Mouse (Mus musculus) intestine, embryonic 15.5 days (tissue): ENCODE results near the gene Hs6st1. TPM values are rescaled to one million over a fixed set of nuclear protein-coding genes. Genes with fewer than 3 reads are reported as not detected.

Experiments used
- ATAC-seq: fragments of 200-750 bp; cut with Nextera tagmentation; 2 replicates; pipeline ENCODE4 v1.8.0; 2017; ENCODE audit warnings: moderate TSS enrichment, moderate library complexity
- H3K27ac ChIP-seq: fragments of 300-500 bp; sonication (generic); 2 replicates; pipeline ENCODE4 v1.5.1; 2015; ENCODE audit warnings: mild to moderate bottlenecking, inconsistent platforms
- H3K27me3 ChIP-seq: fragments of 300-500 bp; sonication (generic); replicated peaks from 2 replicates; pipeline ENCODE4 v1.6.1; 2015; ENCODE audit warnings: inconsistent platforms
- H3K36me3 ChIP-seq: fragments of 300-500 bp; sonication (generic); 2 replicates; pipeline ENCODE4 v1.6.1; 2015; ENCODE audit warnings: inconsistent platforms
- H3K4me1 ChIP-seq: fragments of 300-500 bp; sonication (generic); replicated peaks from 2 replicates; pipeline ENCODE4 v1.6.1; 2015; ENCODE audit warnings: inconsistent platforms
- H3K4me2 ChIP-seq: fragments of 300-500 bp; sonication (generic); replicated peaks from 2 replicates; pipeline ENCODE4 v1.6.1; 2015; ENCODE audit warnings: mild to moderate bottlenecking, inconsistent platforms
- H3K4me3 ChIP-seq: fragments of 300-500 bp; sonication (generic); replicated peaks from 2 replicates; pipeline ENCODE4 v1.5.1; 2015; ENCODE audit warnings: inconsistent platforms
- H3K9ac ChIP-seq: fragments of 300-500 bp; sonication (generic); 2 replicates; pipeline ENCODE4 v1.6.1; 2015; ENCODE audit warnings: inconsistent platforms
- H3K9me3 ChIP-seq: fragments of 300-500 bp; sonication (generic); 2 replicates; pipeline ENCODE4 v1.6.1; 2016; ENCODE audit warnings: inconsistent platforms
- WGBS: fragments of 180-500 bp; shearing (Covaris S2); methylation state at CpG from one replicate; pipeline ENCODE4 v1.1.7; 2015; 5-methylcytosine and 5-hydroxymethylcytosine counted together
- polyA plus RNA-seq: library from polyadenylated mRNA; unstranded; fragments of >200 nt; fragmentation: Nextera tagmentation; extraction: Ambion mirVana; gene quantifications from 2 replicates; pipeline ENCODE4 v1.2.1, GENCODE M21; 2015

Gene Hs6st1
- polyA plus RNA-seq, 1 experiment from 2014 or later, result 10.6 TPM

DNA sequence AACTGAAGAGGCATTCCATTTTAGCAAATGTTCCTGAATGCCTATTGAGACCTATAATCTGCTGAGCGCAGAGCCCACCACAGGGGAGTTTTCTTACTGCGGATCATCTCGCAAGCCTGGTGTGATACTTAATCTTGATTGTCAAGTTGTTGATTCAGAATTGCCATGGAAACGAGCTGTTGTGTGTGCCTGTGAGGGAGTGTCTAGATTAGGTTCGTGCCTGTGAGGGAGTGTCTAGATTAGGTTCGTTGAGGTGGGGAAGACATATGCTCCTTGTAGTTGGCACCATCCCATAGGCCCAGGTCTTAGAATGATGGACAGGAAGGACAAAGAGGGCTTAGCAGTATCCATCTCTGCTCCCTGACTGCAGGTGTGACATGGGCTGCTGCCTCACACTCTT lies 23.0 kb downstream of the Hs6st1 start:
- H3K36me3 ChIP-seq, result 0 out of 2 replicates have a peak, but pooled peaks cover 2% of the 10 kb centered on the region
- WGBS, result 70% methylated on average over 6 of the region's 6 CpGs
- H3K9me3 ChIP-seq, result no peaks in the 10 kb centered on the region
- H3K27me3 ChIP-seq, result no peaks in the 10 kb centered on the region
- H3K4me2 ChIP-seq, result no peak overlapping the region
- peaks cover 47% of the 10 kb centered on the region for H3K4me1 ChIP-seq
- H3K4me3 ChIP-seq, result no peak overlapping the region
- ATAC-seq, result peak; percentile 22; the same call in 1 of the 2 replicates
- no peak overlapping the region for H3K9ac ChIP-seq
- H3K27ac ChIP-seq, result no peak overlapping the region

DNA sequence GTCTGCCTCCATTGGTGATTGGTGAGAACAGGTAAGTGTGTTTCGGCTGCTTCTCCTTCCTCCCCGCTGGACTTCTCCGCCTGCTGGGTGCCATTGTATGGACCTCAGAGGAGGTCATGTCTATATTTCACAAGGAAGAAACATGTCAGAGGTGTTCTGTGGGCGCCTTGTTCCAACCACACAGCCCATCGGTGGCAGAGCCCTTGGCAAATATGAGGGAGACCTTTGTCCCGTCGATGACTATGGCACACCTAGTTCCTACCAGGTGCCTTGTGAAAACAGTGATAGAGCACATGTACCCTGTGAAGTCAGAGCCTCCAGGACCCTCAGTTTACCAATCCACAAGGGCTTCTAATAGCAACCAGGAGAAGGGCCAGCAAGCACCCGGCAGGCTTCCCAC lies 25.5 kb downstream of the Hs6st1 start:
- no peak overlapping the region for H3K27ac ChIP-seq
- 88% methylated on average over 8 of the region's 8 CpGs for WGBS
- H3K9me3 ChIP-seq, result no peaks in the 10 kb centered on the region

DNA sequence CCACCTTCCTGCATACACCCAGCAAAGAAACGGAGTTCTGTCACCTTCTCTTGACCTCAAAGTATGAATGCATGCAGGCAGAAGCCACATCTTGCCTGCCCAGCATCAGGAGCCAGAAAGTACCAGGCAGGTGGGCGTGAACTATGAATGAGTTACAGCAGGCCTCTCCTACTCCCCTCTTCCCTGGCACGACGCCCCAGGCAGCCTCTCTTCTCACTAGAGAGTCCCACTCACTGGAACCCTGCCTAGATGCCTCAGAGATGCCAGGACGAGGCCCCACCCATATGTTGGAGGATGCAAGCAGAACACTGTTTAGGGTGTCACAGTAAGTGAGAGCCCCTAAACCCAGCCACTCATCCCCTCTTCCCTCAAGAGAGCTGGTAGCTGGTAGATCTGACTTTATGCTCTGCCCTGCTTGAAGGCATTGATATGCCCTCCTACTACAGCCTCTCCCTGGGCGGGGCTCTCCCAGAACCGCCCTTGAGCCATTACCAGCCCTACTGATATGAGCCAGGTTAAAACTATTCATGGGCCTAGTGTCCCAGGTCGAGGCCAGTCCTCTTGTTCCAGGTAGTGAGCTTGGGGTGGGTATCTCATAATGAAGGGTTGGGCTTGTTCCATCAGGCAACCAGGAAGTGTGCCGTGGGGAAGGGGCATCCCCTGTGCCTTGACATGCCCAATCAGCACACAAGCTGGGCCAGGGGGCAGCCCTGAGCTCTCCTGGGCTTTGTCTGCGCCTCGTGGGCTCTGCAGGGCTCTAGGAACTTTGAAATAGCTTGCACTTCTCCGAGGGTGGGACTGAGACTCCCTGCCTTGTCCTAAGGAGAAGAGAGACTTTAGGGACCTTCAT lies 27.4 kb downstream of the Hs6st1 start:
- peak; percentile 75 for ATAC-seq
- no peaks in the 10 kb centered on the region for H3K9me3 ChIP-seq
- H3K4me3 ChIP-seq, result no peak overlapping the region
- H3K4me1 ChIP-seq, result peaks cover 16% of the 10 kb centered on the region
- no peak overlapping the region for H3K9ac ChIP-seq
- H3K27me3 ChIP-seq, result no peaks in the 10 kb centered on the region
- H3K4me2 ChIP-seq, result no peak overlapping the region
- no peak overlapping the region for H3K27ac ChIP-seq
- 71% methylated on average over 12 of the region's 12 CpGs for WGBS
- 0 out of 2 replicates have a peak, but pooled peaks cover 2% of the 10 kb centered on the region for H3K36me3 ChIP-seq

More for the DNA sequence above, 25.5 kb downstream of the Hs6st1 start:
- no peaks in the 10 kb centered on the region for H3K27me3 ChIP-seq
- peaks cover 35% of the 10 kb centered on the region for H3K4me1 ChIP-seq
- ATAC-seq, result no peak
- 0 out of 2 replicates have a peak, but pooled peaks cover 2% of the 10 kb centered on the region for H3K36me3 ChIP-seq
- H3K4me2 ChIP-seq, result no peak overlapping the region
- H3K4me3 ChIP-seq, result no peak overlapping the region
- H3K9ac ChIP-seq, result no peak overlapping the region

DNA sequence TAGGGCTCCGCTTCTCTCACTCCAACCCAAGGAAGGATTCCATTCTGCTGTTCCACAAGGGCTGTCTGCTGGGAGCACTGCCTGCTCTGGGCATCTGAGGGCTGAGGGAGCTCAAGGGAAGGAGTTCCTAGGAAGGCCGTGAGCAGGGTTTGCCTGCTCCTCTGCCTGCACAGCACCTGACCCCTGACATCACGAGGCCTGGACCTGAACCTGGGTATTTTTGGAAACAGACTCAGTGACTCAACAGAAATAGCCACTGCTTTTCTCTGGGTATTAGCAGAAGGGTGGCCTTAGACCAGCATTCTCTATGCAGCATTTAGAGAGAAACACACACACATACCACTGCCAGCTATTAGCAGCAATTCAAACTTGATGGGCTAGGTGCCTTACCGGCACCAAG lies 30.2 kb downstream of the Hs6st1 start:
- Histone ChIP-seq H3K9ac (no peak overlapping the region), H3K9me3 (no peaks in the 10 kb centered on the region), H3K4me3 (no peak overlapping the region), H3K27ac (no peak overlapping the region), H3K4me2 (no peak overlapping the region), H3K36me3 (peaks cover 9% of the 10 kb centered on the region; the same call in 1 of the 2 replicates), H3K4me1 (peaks cover 13% of the 10 kb centered on the region), H3K27me3 (no peaks in the 10 kb centered on the region)
- WGBS, result 89% methylated on average over 4 of the region's 4 CpGs
- no peak for ATAC-seq

DNA sequence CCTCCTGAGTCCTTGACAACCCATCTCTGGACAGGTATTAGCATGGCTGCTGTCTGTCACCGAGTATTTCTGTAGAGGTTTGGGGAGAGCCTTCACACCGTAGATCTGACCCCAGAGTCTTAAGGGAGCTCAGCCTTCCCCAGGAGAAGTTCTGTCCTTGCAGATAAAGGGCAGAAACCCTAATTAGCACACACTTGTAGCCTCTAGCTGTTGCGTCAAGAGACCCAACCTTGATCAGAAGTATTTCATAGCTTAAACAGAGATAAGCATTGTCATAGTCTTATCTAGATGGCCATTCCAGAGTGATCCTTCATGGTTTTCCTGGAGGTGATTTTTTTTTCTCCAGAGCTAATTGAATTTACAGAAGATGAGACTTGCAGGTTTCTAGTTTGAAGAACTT lies 32.2 kb downstream of the Hs6st1 start:
- no peak for ATAC-seq
- Histone ChIP-seq H3K9me3 (no peaks in the 10 kb centered on the region), H3K27me3 (no peaks in the 10 kb centered on the region), H3K27ac (no peak overlapping the region), H3K9ac (no peak overlapping the region), H3K4me1 (peaks cover 8% of the 10 kb centered on the region), H3K36me3 (peaks cover 25% of the 10 kb centered on the region), H3K4me3 (no peak overlapping the region), H3K4me2 (no peak overlapping the region)
- 79% methylated on average over 3 of the region's 3 CpGs for WGBS

DNA sequence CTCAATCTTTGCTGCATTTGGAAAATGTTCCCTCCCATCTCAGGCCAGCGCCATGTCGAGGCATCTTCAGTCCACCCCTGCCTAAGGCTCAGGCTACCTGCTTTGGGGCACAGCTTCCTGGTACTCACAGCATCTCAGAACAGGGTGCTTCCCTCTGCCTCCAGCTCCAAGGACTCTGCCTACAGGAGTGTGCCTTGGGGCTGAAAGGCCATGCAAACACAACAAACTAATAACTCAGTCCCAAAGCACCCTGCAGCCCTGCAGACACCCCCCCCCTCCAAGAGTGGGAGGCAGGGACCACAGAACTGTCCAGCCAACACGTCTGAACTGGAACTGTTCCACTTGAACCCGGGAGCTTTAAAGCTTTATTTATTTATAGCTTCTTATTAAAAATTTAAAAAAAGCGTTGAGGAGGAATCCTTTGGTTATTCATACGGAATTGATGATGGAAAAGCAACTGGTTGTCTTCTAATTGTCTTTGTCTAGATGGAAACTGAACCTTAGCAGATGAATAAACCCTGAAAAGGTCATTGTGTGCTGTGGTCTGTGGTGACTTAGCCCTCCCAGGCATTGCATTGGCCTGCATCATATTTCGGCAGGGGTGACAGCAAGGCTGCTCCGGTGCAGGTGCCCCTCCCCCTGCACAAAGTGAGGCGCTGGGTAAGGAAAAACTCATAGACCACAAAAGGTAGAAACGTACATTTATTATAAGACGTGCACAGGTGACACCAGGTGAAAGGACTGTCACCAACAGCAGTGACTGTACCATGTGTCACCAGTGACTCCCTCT lies 37.9 kb downstream of the Hs6st1 start:
- Histone ChIP-seq H3K9me3 (no peaks in the 10 kb centered on the region), H3K4me2 (no peak overlapping the region), H3K4me1 (no peaks in the 10 kb centered on the region), H3K9ac (no peak overlapping the region), H3K36me3 (peaks cover 34% of the 10 kb centered on the region), H3K27ac (no peak overlapping the region), H3K4me3 (no peak overlapping the region), H3K27me3 (no peaks in the 10 kb centered on the region)
- WGBS, result 83% methylated on average over 11 of the region's 11 CpGs
- no peak for ATAC-seq

DNA sequence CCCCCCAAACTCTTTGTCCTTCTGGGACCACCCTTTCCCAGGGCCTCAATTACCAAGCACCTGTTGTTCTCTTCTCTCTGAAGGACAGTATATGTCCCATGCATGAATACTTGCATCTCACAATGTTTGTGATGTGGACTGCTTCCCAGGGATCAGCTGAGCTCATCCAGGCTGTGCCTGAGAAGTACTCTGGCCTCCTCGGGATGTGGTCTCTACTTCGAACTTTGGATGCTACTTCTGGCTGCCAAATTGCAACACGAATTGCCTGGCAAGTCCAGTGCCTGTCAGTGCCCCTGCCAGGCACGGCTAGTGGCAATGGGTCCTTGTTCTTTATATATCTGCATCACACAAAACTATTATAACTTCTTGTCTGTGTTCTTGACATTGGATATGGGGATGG lies 41.8 kb downstream of the Hs6st1 start:
- Histone ChIP-seq H3K27ac (no peak overlapping the region), H3K4me3 (no peak overlapping the region), H3K36me3 (peaks cover 13% of the 10 kb centered on the region; the same call in 1 of the 2 replicates), H3K9me3 (no peaks in the 10 kb centered on the region), H3K4me1 (no peaks in the 10 kb centered on the region), H3K4me2 (no peak overlapping the region), H3K9ac (no peak overlapping the region), H3K27me3 (no peaks in the 10 kb centered on the region)
- no peak for ATAC-seq
- WGBS, result 91% methylated on average over 4 of the region's 4 CpGs

DNA sequence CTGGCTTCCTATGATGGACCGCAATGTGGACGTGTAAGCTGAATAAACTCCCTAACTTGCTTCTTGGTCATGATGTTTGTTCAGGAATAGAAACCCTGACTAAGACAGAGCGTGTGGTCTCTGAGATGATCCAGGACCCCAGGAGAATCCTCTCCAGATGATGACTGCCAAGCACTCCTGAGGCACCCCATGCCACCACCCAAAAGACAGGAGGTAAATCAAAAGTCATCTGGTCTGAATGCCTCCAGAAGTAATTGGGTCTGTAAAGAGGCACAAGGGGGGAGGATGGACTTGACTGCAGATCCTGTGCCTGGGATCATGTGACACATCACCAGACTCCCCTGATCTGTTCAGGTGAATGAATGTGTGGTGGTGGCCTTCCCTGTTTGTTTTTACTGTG lies 44.5 kb downstream of the Hs6st1 start:
- no peaks in the 10 kb centered on the region for H3K36me3 ChIP-seq
- no peaks in the 10 kb centered on the region for H3K9me3 ChIP-seq
- no peak overlapping the region for H3K4me3 ChIP-seq
- ATAC-seq, result no peak
- WGBS, result 85% methylated on average over 3 of the region's 3 CpGs
- no peak overlapping the region for H3K27ac ChIP-seq
- H3K9ac ChIP-seq, result no peak overlapping the region
- no peak overlapping the region for H3K4me2 ChIP-seq
- no peaks in the 10 kb centered on the region for H3K27me3 ChIP-seq
- H3K4me1 ChIP-seq, result no peaks in the 10 kb centered on the region

DNA sequence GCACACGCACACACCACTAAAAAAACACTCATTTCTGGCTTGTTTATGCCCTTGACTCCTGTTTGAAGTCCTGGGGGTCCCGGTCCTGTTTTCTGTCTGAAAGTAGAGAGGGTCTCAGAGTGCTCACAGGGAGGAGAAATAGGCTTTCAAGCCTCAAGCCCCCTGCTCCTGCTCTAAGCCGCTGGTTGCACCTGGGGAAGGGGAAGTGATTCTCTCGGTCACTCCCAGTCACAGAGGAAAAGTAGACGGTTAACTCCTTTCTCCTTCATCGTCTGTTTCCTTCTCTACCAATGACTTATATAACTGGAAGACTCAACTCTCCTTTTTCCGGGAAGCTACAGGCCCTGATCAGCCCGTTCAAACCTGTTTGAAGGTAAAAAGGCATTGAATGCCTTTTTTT lies 45.5 kb downstream of the Hs6st1 start:
- no peak for ATAC-seq
- Histone ChIP-seq H3K27me3 (no peaks in the 10 kb centered on the region), H3K9me3 (no peaks in the 10 kb centered on the region), H3K4me3 (no peak overlapping the region), H3K9ac (no peak overlapping the region), H3K4me2 (no peak overlapping the region), H3K4me1 (no peaks in the 10 kb centered on the region), H3K36me3 (no peaks in the 10 kb centered on the region), H3K27ac (no peak overlapping the region)
- WGBS, result 69% methylated on average over 8 of the region's 8 CpGs

DNA sequence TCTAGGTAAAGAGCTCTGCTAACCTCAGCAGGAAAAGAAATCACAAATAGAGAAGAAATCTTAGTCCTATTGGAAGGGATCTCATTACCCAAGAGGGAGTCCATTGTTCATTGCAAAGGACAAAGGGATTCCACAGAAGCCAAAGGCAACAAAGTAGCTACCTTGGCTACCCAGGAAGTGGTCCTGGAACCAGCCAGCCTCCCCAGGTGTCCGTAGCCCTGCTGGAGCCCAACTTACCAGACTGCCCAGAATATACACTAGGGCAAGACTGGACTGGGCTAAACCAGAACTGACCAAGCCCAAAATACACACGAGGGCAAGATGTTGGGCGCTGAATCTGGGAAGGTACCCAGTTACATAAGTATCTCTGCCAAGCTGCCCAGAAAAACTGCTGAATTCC lies 46.6 kb downstream of the Hs6st1 start:
- H3K27me3 ChIP-seq, result no peaks in the 10 kb centered on the region
- ATAC-seq, result no peak
- H3K9ac ChIP-seq, result no peak overlapping the region
- no peak overlapping the region for H3K4me3 ChIP-seq
- H3K4me2 ChIP-seq, result no peak overlapping the region
- H3K9me3 ChIP-seq, result no peaks in the 10 kb centered on the region
- WGBS, result 90% methylated on average over 3 of the region's 3 CpGs
- no peaks in the 10 kb centered on the region for H3K36me3 ChIP-seq
- H3K4me1 ChIP-seq, result no peaks in the 10 kb centered on the region
- no peak overlapping the region for H3K27ac ChIP-seq

DNA sequence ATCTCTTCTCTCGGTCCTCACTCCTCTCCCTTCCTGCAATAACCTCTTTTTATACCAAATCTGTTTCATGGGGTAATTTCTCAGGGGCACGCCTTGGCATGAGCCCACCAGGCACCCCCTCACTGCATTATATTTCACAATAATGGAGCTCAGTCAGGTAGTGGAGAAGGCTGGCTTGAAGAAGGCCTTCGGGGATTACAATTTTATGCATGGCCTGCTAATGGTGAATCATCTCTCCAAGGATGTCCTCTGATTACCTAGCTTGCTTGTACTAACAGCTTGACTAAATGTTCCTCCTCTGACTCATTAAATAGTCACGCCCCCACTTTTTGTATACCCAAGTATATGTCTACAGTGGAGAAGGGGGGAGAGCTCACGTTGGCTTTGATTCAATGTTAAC lies 48.3 kb downstream of the Hs6st1 start:
- WGBS, result 70% methylated on average over 5 of the region's 5 CpGs
- no peak for ATAC-seq
- Histone ChIP-seq H3K4me3 (no peak overlapping the region), H3K4me1 (no peaks in the 10 kb centered on the region), H3K36me3 (no peaks in the 10 kb centered on the region), H3K9me3 (no peaks in the 10 kb centered on the region), H3K27me3 (no peaks in the 10 kb centered on the region), H3K27ac (no peak overlapping the region), H3K4me2 (no peak overlapping the region), H3K9ac (no peak overlapping the region)

DNA sequence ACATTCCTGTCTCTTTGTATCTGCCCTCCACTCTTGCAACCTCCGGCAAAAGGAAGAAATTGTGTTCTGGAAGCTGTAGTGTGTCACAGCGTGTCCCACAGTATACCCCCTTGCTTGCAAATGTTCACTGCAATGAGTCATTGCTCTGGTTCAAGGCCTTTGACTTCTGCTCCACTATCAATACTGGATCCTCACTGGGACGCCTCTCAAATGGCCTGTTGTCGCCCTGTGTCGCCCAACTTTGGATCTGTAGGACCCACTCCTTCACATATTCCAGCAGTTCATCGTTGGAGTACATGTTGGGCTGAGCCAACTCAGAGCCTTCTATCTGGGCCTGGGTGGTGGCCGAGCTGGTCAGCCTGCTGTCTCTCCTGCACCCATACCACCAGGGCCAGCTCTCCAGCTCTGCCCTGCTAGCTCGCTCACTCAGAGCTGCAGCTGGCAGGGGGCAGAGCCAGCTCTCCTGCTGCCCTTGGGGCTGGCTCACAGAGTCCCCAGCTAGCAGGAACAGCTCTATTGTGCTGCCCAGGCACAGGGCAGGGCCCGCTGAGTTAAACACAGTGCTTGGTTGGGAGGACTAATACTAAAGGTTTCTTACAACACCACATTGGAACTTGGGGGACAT lies 50.0 kb downstream of the Hs6st1 start:
- no peak overlapping the region for H3K4me2 ChIP-seq
- ATAC-seq, result no peak
- H3K27me3 ChIP-seq, result no peaks in the 10 kb centered on the region
- no peaks in the 10 kb centered on the region for H3K36me3 ChIP-seq
- no peak overlapping the region for H3K4me3 ChIP-seq
- no peak overlapping the region for H3K27ac ChIP-seq
- no peak overlapping the region for H3K9ac ChIP-seq
- H3K9me3 ChIP-seq, result no peaks in the 10 kb centered on the region
- WGBS, result 81% methylated on average over 9 of the region's 9 CpGs
- no peaks in the 10 kb centered on the region for H3K4me1 ChIP-seq
